Mouse (Mus musculus): ENCODE measurements at regions not wholly inside any gene's neighbourhood (a gene's known extent, or its start where the extent isn't known, plus 50 kb on each side); places are given as distances from the start of the nearest gene placed in this dataset.

- DNase-seq (ENCODE audit: low spot score), result no peak
Observed at GRCm38 (mm10) chr13:56350705-56351400, 54.5 kb upstream of the Cxcl14 start.

- no peak for DNase-seq (ENCODE audit: low spot score)
Observed at GRCm38 (mm10) chr13:56351401-56351735, 55.0 kb upstream of the Cxcl14 start.

GRCm38 (mm10) chr13:56352436-56352835, 56.1 kb upstream of the Cxcl14 start:
- DNase-seq (ENCODE audit: low spot score), result no peak

GRCm38 (mm10) chr13:56352839-56353605, 56.7 kb upstream of the Cxcl14 start:
- DNase-seq (ENCODE audit: low spot score), result no peak

GRCm38 (mm10) chr13:56353921-56354320, 57.6 kb upstream of the Cxcl14 start:
- DNase-seq (ENCODE audit: low spot score), result no peak

- no peak for DNase-seq (ENCODE audit: low spot score)
Observed at GRCm38 (mm10) chr13:56354630-56355029, 58.3 kb upstream of the Cxcl14 start.

GRCm38 (mm10) chr13:56356999-56357398, 60.6 kb upstream of the Cxcl14 start:
- DNase-seq (ENCODE audit: low spot score), result no peak

GRCm38 (mm10) chr13:56357955-56358354, 61.6 kb upstream of the Cxcl14 start:
- no peak for DNase-seq (ENCODE audit: low spot score)

GRCm38 (mm10) chr13:56358827-56359226, 62.5 kb upstream of the Cxcl14 start:
- no peak for DNase-seq (ENCODE audit: low spot score)

- no peak for DNase-seq (ENCODE audit: low spot score)
Observed at GRCm38 (mm10) chr13:56359554-56359953, 63.2 kb upstream of the Cxcl14 start.

- DNase-seq (ENCODE audit: low spot score), result no peak
Observed at GRCm38 (mm10) chr13:56360803-56361202, 64.5 kb upstream of the Cxcl14 start.

- no peak for DNase-seq (ENCODE audit: low spot score)
Observed at GRCm38 (mm10) chr13:56362238-56362637, 64.2 kb upstream of the Gm3045 start.

- peak; percentile 27 for DNase-seq (ENCODE audit: low spot score)
Observed at GRCm38 (mm10) chr13:56362646-56363045, 63.7 kb upstream of the Gm3045 start.

GRCm38 (mm10) chr13:56369600-56369999, 56.8 kb upstream of the Gm3045 start:
- DNase-seq (ENCODE audit: low spot score), result no peak

- DNase-seq (ENCODE audit: low spot score), result no peak
Observed at GRCm38 (mm10) chr13:56371374-56371773, 55.0 kb upstream of the Gm3045 start.

GRCm38 (mm10) chr13:56372003-56372725, 54.2 kb upstream of the Gm3045 start:
- DNase-seq (ENCODE audit: low spot score), result no peak

- DNase-seq (ENCODE audit: low spot score), result peak; percentile 39
Observed at GRCm38 (mm10) chr13:56372727-56373126, 53.7 kb upstream of the Gm3045 start.

Data from retina, embryonic 14.5 days (tissue).